Mouse (Mus musculus): ENCODE results near the gene Vps39.

GRCm38 (mm10) chr2:120397951-120398350 lies 45.0 kb upstream of the Vps39 start:
- TF ChIP-seq CTCF (IDR thresholded peaks at IDR 0.05; ENCODE audit: low read depth, low read length) (no peak), POLR2A (IDR thresholded peaks at IDR 0.05; ENCODE audit: borderline replicate concordance, low read depth, low read length) (no peak)
